Mouse (Mus musculus) hematopoietic stem cell, adult 5-6 weeks (primary cell): ENCODE measurements around the gene Parg. TPM values are rescaled to one million over a fixed set of nuclear protein-coding genes. Genes with fewer than 3 reads are reported as not detected.
A peak's percentile ranks its signal among the peaks of the same experiment; 100 is the strongest.
"Not testable (repeated sequence)": the region's sequence is repeated elsewhere in the genome, so short reads cannot be mapped to it uniquely, and the experiment has no call there.

Experiments used
- ATAC-seq, 2 experiments: fragments of 125-278 bp in 1 of 2; replicated peaks in 1 of 2; 2 replicates each; pipeline ENCODE4 v1.8.0; 2016 to 2017; ENCODE audit warnings: inconsistent platforms in 2 of 2, mild to moderate bottlenecking in 2 of 2, moderate number of reproducible peaks in 2 of 2, low read depth in 1 of 2, moderate TSS enrichment in 1 of 2; ENCODE audit not compliant: low FRiP score in 2 of 2, poor library complexity in 2 of 2, severe bottlenecking in 2 of 2, insufficient read depth in 1 of 2, low TSS enrichment in 1 of 2
- total RNA-seq: library from RNA; stranded (forward); fragments of 172-1452, 232-1000 nt; gene quantifications from 2 replicates; pipeline ENCODE4 v1.2.3, GENCODE M21; 2017

Parg gene
- total RNA-seq, 1 experiment from 2014 or later: 119 TPM

- peak; percentile 46 to 57 for ATAC-seq
Measured at GRCm38 (mm10) chr14:32168653-32169231, 33.0 kb upstream of the Parg start.

- ATAC-seq: no peak
Measured at GRCm38 (mm10) chr14:32170137-32170536, 31.6 kb upstream of the Parg start.

- ATAC-seq: no peak
Measured at GRCm38 (mm10) chr14:32175310-32175709, 26.4 kb upstream of the Parg start.

GRCm38 (mm10) chr14:32176590-32176989, 25.2 kb upstream of the Parg start:
- not testable (repeated sequence) for ATAC-seq

- no peak for ATAC-seq
Measured at GRCm38 (mm10) chr14:32179393-32180195, 22.2 kb upstream of the Parg start.

- no peak for ATAC-seq
Measured at GRCm38 (mm10) chr14:32180861-32181260, 20.9 kb upstream of the Parg start.

- ATAC-seq: no peak
Measured at GRCm38 (mm10) chr14:32183846-32184245, 17.9 kb upstream of the Parg start.

- no peak for ATAC-seq
Measured at GRCm38 (mm10) chr14:32190627-32191391, 10.9 kb upstream of the Parg start.

GRCm38 (mm10) chr14:32191926-32192325, 9.8 kb upstream of the Parg start:
- no peak for ATAC-seq

GRCm38 (mm10) chr14:32192437-32192836, 9.3 kb upstream of the Parg start:
- peak; percentile 71 to 88 for ATAC-seq

GRCm38 (mm10) chr14:32193557-32193956, 8.2 kb upstream of the Parg start:
- not testable (repeated sequence) for ATAC-seq

GRCm38 (mm10) chr14:32201354-32201753, 395 bp upstream of the Parg start:
- ATAC-seq: no peak

- ATAC-seq: no peak
Measured at GRCm38 (mm10) chr14:32226601-32227000, 24.9 kb downstream of the Parg start.

- ATAC-seq: no peak
Measured at GRCm38 (mm10) chr14:32228996-32229395, 27.2 kb downstream of the Parg start.

GRCm38 (mm10) chr14:32242401-32242800, 40.7 kb downstream of the Parg start:
- ATAC-seq: no peak

- no peak for ATAC-seq
Measured at GRCm38 (mm10) chr14:32246019-32246418, 44.3 kb downstream of the Parg start.

- no peak for ATAC-seq
Measured at GRCm38 (mm10) chr14:32249616-32250015, 47.9 kb downstream of the Parg start.

- no peak for ATAC-seq
Measured at GRCm38 (mm10) chr14:32260830-32261229, 59.1 kb downstream of the Parg start.
